Mouse (Mus musculus) heart, adult 18-20 months (tissue): ENCODE results near the gene Kxd1. TPM values are rescaled to one million over a fixed set of nuclear protein-coding genes. Genes with fewer than 3 reads are reported as not detected.

Experiments
- DNase-seq, 2 experiments: peaks; one replicate each; pipeline ENCODE4 v3.0.0; 2021 to 2022; ENCODE audit warnings: mixed read lengths in 1 of 2
- total RNA-seq, 2 experiments: library from RNA; stranded (reverse); gene quantifications; 2 replicates each; pipeline ENCODE4 v1.2.3; 2021

Gene Kxd1
- total RNA-seq, 2 experiments from 2014 or later = 92.4 to 107 TPM

DNA sequence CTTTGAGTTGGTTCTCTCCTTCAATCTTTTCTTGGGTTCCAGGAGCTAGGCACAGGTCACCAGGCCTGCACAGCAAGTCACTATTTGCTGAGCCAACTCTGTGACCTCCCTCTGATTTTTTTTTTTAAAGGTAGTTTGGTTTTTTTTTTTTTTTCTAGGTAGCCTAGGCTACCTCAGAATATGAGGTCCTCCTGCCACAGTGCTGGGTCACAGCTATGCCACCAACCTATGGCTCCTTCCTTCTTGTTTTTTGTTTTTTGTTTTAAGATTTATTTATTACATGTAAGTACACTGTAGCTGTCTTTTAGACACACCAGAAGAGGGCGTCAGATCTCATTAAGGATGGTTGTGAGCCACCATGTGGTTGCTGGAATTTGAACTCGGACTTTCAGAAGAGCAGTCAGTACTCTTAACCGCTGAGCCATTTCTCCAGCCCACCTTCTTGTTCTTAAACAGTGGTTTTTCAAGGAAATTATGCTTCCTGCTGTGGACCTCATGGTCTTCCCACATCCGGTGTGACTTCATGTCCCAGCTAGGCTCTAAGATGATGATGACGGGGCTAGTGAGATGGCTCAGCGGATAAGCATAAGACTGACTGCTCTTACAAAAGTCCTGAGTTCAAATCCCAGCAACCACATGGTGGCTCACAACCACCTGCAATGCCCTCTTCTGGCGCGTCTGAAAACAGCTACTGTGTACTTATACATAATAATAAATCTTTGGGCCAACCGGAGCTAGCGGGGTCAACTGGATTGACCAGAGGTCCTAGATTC lies 21.8 kb upstream of the Kxd1 start:
- no peak for DNase-seq

DNA sequence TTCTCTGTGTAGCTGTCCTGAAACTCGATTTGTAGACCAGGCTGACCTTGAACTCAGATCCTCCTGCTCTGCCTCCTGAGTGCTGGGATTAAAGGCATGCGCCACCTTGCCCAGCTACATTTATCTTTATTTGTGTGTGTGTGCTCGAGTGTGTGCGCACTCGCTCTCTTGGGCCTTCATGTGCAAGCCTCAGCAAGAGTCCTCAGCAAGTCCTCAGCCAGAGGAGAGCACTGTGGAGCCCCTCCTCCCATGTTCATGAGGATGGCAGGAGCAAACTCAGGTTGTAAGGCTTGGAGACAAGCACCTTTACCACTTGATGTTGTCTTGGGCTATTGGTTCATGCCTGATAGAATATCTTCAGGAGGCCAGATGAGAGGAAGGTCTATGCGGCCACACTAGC lies 20.0 kb upstream of the Kxd1 start:
- no peak for DNase-seq

DNA sequence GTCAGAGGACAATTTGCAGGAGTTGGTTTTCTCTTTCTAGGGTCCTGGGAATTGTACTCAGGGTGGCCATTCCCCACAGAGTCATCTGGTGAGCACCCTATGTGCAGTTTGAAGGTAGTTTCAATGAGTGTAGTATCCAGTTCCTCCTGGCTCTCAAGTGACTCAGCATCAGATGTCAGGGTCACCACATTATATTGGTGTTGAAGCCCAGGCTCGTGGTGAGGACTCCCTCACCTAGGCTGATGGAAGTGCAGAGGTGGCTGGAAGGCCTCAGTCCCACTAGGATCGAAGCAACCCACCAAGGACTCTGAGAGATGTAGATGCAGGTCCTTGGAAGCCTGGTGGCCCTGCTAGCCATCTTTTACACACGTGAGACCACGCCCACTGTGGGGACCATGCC lies 18.7 kb upstream of the Kxd1 start:
- DNase-seq = no peak

DNA sequence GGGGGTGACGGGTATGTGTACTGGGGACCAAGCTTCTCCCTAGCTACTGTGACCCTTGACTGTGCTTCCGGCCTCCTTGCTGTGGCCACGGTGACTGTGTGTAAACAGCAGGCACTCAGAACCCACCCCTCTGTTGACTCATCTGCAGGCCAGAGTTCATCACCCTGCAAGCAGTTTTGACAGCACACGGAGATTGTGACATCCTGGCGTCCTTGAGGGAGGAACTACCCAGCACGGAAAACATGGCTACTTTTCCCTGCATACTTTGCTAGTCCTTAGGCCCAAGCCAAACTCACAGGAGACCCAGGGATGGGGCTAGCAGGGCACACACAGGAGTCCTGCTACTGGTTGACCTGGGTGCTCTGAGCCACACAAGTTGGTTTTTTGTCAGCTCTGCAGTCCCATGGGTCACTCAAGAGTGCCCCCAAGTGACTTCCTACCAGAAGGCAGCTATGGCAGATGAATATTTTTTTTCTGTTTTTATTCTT lies 16.5 kb upstream of the Kxd1 start:
- DNase-seq = peak; percentile 64 to 80

DNA sequence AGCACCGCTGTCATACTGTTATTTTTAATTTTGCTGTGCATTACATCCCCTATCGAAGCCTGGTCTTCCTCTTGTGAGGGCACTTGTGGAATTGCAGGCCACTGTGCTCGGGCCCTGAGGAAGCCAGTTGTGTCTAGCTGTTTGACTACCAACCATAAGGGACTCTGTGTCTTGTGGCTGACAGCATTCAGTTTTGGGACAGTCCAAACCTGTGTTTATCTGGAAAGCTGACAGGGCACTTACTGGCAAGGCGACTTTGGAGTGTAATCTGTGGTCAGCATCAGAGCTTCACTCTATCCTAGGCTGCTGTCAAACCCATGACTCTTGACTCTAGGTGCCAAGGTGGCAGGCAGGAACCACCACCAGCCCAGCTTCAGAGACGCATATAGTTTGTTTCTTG lies 13.3 kb upstream of the Kxd1 start:
- DNase-seq = no peak

DNA sequence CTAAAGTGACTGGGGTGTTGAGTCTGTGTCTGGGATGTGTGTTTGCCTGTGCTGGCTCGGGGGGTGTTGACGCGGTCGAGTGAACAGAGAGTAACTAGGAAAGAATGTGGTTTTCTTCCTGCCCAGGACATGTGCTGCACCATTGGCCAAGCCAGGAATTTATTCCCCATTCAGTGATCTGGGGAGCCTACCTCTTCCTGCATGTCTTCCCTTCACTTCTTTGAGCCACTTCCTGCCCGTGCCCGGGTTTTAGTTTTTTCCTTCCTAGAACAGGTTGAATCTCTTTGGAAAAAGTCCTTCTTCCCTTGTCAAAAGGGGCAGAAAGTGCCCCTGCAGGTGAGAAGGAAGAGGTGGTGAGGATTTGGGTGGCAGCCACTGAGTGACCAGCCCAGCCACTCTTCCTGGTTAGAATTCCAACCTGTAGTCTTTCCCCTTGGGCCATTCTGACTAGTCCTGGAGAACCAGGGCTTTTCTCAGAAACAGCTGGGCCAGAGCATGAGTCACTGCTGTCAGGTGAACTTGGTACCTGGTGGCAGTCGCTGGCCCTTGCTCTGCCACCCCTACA lies 12.8 kb upstream of the Kxd1 start:
- DNase-seq = peak in 1 of 2 experiments; percentile 47

DNA sequence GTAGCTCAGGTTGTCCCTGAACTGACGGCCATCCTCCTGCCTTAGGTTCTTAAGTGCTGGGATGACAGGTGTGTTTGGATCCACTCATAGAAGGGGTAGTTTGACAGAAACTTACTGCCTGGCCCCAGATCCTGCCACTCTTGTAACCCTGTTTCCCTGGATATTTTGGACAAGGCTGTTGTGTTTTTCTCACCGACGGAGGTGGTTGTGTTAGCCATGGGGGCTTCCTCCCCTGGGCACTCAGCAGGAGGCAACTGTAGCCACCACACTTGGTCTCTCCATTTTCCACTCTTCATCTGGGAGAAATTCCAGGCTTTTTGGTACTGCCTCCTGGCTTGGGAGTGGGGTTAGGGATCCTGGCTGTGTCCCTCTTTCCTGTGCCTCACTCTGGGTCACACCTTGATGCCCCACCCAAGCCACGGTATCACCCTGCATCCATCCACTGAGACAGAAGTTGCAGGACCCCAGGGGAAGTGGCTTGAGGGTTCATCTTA lies 12.3 kb upstream of the Kxd1 start:
- no peak for DNase-seq

DNA sequence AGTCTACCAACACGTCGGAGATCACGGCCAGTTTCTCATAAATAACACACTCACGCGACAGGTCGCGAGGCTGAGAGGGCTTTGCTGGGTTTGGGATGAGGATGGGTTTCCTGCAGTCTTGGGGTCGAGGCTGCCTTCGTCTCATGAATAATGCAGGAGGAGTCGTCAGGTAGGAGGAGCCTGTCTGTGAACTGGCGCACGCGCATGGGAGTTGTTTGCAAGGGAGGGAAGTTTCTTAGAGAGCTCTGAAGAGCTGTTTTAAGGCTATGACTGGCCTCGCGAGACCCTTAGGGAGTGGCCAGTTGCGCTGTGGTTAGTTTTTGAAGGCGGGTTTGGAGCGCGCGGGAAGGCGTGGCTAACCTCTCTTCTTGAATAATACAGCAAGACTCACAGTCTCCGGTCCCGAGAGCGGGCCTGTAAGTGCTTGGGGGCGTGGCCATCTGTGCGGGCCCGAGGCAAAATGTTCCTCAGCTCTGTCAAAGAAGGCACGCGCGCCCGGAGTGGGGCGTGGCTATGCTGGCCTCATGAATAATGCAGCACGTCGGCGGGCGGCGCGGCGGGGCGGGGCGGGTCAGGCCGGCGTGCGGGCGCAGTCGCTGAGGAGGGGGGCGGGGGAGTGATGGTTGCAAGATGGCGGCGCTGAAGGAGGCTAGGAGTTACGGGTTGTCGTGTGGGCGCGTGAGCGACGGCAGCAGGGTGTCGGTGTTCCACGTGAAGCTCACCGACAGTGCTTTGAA lies 11.5 kb upstream of the Kxd1 start, which contains the start of gene Ell:
TSS of gene Ell (plus strand) at position 381 of the 737 bp plus-strand sequence.
- DNase-seq = peak; percentile 99

DNA sequence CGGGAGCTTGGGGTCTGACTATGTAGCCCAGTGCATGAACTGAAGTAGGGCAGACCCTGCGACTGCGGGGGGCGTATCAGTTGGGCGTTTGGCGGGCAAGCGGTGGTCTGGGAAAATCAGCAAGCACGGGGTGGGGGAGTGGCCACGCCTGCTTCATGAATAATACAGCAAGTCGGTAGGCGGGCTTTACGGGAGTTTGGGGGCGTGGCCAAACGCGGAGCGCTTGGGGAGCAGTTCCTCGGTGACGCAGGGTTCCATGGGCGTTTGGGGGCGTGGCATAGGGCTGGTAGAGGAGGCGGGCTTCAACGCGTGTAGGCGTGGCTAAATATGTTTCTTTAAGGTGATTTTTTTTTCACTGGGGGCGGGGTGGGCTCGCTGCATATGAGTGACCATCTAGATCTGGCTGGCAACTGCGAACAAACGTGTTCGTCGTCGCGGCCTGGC lies 10.9 kb upstream of the Kxd1 start:
- peak; percentile 98 to 100 for DNase-seq

DNA sequence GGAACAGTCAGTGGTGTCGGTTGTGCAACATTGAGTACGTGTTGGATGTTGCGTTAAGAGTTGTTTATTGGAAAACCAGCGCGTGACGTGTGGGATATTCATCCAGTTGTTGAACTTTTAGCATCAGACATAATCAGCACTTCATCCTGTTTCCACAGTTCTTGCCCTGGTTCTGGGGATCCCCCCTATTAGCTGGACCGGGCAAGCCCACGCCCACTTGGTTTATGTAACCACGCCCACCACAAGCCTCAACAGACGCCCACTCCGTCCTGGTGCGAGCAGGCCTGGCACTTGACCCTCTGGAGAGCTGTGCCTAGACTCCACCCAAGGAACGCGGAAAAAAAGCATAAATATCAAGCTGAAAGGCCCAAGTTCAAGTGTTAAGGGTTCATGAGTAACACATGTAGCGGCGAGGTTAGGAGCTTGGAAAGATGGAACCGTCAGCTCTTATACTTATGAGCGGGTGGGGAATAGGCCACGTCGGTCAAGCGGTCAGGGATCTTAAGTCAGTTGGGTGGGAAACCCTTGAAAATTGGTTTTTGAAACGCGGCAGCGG lies 10.3 kb upstream of the Kxd1 start:
- DNase-seq = peak; percentile 80 to 87

DNA sequence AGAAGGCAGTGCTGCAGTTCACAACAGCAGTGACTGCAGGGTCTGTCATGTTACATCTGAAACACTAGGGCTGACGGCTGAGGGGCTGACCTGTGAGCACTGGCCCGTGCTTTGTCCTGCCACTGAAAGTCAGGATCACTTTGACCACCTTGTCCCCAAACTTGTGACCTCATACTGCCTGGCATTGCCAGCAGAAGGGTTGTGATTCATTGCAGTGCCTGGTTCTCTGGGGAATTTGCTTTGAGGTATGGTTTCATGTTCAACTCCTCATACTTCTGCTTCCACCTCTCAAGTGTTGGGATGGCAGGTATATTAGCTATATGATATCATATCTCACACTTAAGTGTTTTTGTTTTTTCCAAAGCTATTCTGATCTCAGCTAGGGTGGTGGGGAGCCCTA lies 7.9 kb upstream of the Kxd1 start:
- DNase-seq = no peak

DNA sequence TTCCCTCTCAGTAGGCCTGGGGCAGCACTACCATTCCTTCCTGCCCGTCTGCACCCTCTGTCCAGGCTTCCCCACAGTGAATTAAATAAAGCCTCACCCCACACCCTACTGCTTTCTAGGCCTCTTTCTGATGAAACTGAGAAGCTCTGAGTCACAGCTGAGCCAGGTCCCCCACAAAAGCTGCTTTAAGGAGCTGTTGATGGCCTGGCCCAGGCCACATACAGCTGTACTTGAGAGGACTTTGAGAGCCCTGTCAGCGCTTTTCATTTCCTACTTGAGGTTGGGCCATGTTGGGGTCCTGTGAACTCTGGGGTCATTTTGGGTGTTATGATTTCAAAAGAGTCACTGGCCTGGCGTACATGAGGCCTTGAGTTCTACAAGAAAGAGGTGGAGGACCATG lies 7.5 kb upstream of the Kxd1 start:
- no peak for DNase-seq

DNA sequence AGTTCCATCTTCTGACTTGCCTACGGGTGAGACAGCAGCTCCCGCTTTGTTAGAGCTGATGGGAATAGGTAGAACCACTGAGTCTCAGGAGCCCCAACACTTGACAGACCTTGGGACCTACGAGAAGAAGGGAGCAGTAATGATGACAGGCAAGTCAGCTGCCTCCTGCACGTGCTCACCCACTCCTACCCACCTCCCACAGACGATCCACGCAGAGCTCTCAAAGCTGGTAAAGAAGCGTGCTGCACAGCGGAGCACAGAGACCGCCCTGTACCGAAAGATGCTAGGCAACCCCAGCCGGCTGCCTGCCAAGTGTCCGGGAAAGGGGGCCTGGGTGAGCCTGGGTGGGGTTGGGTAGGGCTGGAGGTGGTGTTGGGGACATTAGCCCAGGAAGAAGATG lies 6.5 kb upstream of the Kxd1 start:
- no peak for DNase-seq

DNA sequence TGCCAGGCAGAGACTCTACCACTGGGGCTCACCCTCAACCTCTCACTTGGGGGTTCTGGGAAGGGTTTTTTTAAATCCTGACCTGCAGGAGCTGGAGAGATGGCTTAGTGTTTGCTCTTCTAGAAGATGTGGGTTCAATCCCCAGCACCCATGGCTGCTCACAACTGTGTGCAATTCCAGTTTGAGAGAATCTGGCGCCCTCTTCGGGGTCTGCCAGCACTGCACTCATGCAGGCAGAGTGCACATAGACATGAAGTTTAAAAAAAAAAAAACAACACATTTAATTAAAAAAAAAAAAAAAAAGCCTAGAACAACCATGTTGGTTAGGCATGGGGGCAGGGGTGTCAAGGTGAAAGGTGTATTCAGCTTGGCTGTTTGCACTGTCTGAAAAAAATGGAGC lies 2.6 kb upstream of the Kxd1 start:
- DNase-seq = no peak

DNA sequence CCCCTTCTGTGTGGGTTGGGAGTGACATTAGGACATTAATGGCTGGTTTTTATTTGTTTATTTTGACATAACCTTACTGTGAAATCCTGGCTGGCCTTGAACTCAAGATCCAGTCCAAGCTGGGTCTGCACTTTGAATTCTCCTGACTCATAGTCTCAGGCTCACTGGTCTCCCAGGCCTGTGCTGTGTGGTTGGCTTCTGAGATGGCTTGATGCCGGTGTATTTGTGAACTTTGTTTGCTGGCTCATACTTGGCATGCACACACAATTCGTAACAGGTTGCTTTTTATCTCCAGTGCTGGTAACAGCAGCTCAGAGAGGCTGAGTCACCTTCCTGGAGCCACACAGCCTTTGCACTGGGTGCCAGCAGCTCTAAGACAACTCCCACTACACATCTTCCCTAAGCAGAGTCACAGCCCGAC lies 2.0 kb upstream of the Kxd1 start:
- no peak for DNase-seq

DNA sequence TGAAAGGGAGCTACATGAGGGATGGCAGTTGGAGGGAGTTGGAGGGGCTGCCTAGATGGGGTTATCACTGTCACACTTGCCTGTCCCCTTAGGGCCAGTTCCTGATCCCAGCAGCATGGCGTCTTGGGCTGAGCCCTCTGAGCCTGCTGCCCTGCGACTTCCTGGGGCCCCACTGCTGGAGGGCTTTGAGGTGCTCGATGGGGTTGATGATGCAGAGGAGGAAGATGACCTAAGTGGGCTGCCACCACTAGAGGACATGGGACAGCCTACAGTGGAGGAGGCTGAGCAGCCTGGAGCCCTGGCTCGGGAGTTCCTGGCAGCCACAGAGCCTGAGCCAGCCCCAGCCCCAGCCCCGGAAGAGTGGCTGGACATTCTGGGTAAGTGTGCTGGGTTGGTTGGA lies 1.5 kb upstream of the Kxd1 start:
- no peak for DNase-seq

DNA sequence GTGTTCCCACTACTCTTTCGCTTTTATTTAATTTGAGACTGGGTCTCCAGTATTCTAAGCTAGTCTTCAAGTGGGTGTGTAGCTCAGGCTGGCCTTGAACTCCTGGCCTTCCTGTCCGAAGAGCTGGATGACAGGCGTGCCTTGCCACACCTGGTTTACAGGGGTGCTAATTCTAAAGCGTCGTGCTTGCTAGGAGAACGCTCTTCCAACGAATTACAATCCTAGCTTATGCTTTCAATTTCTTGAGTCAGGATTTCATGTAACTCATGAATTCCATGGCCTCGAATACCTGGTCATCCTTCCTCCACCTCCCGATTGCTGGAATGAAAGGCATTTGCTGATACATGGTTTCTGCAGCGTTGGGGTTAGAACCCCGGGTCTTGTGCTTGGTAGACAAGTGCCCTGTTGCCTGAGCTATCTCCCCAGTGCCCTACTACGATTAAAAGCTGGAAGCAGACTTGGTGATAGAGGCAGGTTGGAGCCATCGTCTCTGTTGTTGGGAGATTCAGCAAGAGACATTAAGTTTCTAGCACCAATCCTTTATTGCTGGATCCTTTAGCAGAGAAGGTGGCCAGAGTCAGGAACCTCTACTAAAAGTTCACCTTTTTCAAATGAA lies 534 bp upstream of the Kxd1 start:
- DNase-seq = no peak

DNA sequence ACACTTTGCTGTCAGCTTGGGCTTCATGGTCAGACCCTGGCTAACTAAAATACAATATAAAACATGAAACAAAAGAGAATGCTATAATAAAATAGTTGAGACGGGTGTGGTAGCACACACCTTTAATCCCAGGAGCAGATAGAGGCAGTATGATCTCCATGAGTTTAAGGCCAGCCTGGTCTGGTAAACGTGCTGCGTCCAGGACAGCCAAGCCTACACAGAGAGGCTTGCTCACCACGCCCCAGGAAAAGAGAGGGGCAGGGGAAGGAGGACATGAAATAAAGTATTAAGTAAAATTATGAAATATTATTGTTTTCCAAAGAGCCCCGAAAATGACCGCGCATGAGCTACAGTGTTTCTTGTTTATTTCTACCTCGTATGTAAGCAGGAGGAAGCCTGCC lies 645 bp downstream of the Kxd1 start:
- no peak for DNase-seq

DNA sequence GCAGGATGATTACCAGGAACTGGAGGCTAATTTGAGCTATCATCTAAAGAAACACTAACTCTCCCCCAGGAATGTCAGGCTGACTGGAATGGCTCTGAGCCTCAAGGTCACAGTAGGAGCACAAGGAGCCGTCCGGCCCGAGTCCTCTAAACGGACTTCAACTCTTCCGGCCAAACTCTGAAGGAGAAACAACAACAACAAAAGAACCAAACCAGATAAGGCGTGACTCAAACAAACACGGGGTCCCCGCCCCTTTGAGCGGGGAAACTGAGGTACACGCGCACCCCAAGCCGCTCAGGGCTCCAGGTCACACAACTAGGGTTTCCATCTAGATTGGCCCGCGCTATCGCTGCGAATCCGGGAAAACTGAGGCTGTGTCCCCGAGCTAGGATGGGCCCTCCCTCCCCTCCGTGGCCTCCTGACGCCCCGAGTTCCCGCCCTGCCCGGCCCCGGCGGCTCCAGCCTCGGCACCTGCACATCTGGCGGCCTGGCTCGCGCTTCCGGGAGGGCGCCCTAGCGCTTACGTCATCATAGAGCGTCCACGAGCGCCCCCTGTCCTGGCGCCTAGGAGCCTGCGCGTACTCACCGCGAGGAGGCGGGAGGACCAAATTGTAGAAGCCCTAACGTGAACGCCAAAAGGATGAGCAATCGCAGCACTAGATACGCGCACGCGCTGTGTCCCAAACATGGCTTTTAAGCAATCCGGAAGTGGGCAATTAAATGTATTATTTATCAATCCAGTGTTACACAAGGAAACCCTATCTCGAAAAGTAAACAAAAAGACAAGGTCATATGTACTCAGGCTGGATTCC lies 5.0 kb downstream of the Kxd1 start:
- DNase-seq = peak; percentile 96 to 98

DNA sequence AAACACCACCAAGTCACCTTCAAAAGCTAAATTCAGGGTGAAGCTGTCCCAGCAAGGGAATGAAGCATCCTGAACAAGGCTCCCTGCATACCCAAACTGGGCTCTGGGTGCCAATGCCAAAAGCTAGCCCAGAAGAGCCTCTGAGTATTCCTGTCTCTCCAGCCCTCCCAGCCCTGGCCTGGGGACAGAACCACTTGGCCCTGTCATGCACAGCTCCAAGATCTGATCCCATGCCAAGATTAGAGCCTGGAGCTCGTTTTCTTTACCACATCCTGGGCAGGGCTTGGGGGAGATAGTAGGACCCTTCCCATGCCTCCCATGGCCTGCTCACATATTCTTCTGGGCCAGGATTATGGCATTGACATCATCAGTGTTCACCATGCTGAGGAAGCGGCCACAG lies 8.2 kb downstream of the Kxd1 start:
- no peak for DNase-seq

DNA sequence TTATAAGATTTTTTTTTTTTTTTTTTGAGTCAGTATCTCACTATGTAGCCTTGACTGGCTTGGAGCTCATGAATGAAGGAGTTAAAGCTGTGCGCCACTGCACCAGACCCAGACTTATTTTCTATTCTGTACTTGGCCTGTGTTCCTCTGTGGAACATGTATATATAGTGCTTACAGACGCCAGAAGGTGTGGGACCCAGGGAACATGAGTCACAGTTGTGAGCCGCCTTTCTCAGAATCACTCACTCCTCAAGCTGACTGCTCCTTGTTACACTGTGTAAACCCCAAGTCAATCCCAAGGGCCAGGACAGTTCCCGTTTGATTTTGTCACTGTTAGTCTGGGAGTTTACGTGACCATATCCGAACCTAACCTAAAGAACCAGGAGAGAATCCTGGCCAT lies 8.7 kb downstream of the Kxd1 start:
- no peak for DNase-seq
